Comparison of ENCODE assay signal across 8 mouse cellular contexts in genomic region chr7:75880650-75881049, GRCm38 (mm10). TPM values are rescaled to one million over a fixed set of nuclear protein-coding genes. Genes with fewer than 3 reads are reported as not detected.
A peak's percentile ranks its signal among the peaks of the same experiment; 100 is the strongest.
DNase-seq lines count a peak whose midpoint lies in the region; ATAC-seq and TF ChIP-seq lines count a peak whose summit lies in the region.

No protein-coding gene starts in this region.

- 3% methylated on average over 8 of the region's 8 CpGs for WGBS in hindbrain, embryonic 12.5 days
- WGBS in lung, postnatal 0 days: 6% methylated on average over 8 of the region's 8 CpGs

- peaks cover 3% of the 10 kb centered on the region; the same call in 1 of the 2 replicates for H3K4me1 ChIP-seq in hindbrain, embryonic 12.5 days
- H3K4me1 ChIP-seq in lung, postnatal 0 days (ENCODE audit: insufficient read depth, low read depth, low read length): no peaks in the 10 kb centered on the region

- peak overlapping the region; percentile 44; the same call in 1 of the 2 replicates for H3K27ac ChIP-seq in hindbrain, embryonic 12.5 days
- H3K27ac ChIP-seq in lung, postnatal 0 days (ENCODE audit: low read length): no peak overlapping the region

- peak overlapping the region; percentile 26; the same call in 1 of the 2 replicates for H3K4me2 ChIP-seq in hindbrain, embryonic 12.5 days (replicated peaks)
- no peak overlapping the region for H3K4me2 ChIP-seq in lung, postnatal 0 days (replicated peaks; ENCODE audit: low read depth, low read length)

- H3K27me3 ChIP-seq in hindbrain, embryonic 12.5 days: no peaks in the 10 kb centered on the region
- no peaks in the 10 kb centered on the region for H3K27me3 ChIP-seq in lung, postnatal 0 days (replicated peaks; ENCODE audit: insufficient read depth, low read length)

- peak; percentile 69 for DNase-seq in Muller cell, postnatal 12 days (ENCODE audit: inconsistent ontology term)
- DNase-seq in cerebellum, adult 9-11 months: peak; percentile 60
- peak; percentile 44 to 79 for DNase-seq in frontal cortex, postnatal 10 days (ENCODE audit: low spot score in 2 of 2)
- DNase-seq in layer of hippocampus, postnatal 10 days (ENCODE audit: low spot score in 2 of 2): peak; percentile 91 to 92
- peak; percentile 85 for DNase-seq in lung, postnatal 0 days (ENCODE audit: low spot score)
- peak; percentile 82 for DNase-seq in ovary, postnatal 14 days (ENCODE audit: low spot score)
- peak; percentile 72 to 91 for DNase-seq in thymus, postnatal 10 days (ENCODE audit: low spot score in 2 of 2)

- no peak overlapping the region for H3K9ac ChIP-seq in hindbrain, embryonic 12.5 days
- H3K9ac ChIP-seq in lung, postnatal 0 days (replicated peaks; ENCODE audit: low read depth): no peak overlapping the region

- peak; percentile 90 for ATAC-seq in hindbrain, embryonic 12.5 days (ENCODE audit: low FRiP score)
- peak; percentile 93 for ATAC-seq in lung, postnatal 0 days

- TF ChIP-seq EP300 in lung, postnatal 0 days (IDR thresholded peaks at IDR 0.05): no peak

- H3K9me3 ChIP-seq in hindbrain, embryonic 12.5 days (replicated peaks): no peaks in the 10 kb centered on the region
- H3K9me3 ChIP-seq in lung, postnatal 0 days (ENCODE audit: low read length): no peaks in the 10 kb centered on the region

- H3K36me3 ChIP-seq in hindbrain, embryonic 12.5 days: no peaks in the 10 kb centered on the region
- H3K36me3 ChIP-seq in lung, postnatal 0 days (ENCODE audit: insufficient read depth, low read length): no peaks in the 10 kb centered on the region

- no peak overlapping the region for H3K4me3 ChIP-seq in hindbrain, embryonic 12.5 days
- H3K4me3 ChIP-seq in lung, postnatal 0 days (ENCODE audit: low read depth, low read length): no peak overlapping the region

- TF ChIP-seq CTCF in lung, postnatal 0 days (IDR thresholded peaks at IDR 0.05): peak; percentile 99

RNA-seq across cellular contexts. Expression of gene Klhl25, which starts 32.5 kb away (rescaled TPM):
- 26.0 and 26.7 TPM in 2 replicates for polyA plus RNA-seq in hindbrain, embryonic 12.5 days (2016; fragmentation: Nextera tagmentation; extraction: Ambion mirVana)
- total RNA-seq in layer of hippocampus, postnatal 10 days (2021): 10 to 100 TPM; 15.6 to 18.9 TPM
- 13.9 and 17.7 TPM in 2 replicates for polyA plus RNA-seq in lung, postnatal 0 days (2015; fragmentation: Nextera tagmentation; extraction: Ambion mirVana)
